Mouse (Mus musculus) lung, postnatal 0 days (tissue): ENCODE results near the gene Slc25a21.
A peak's percentile ranks its signal among the peaks of the same experiment; 100 is the strongest.

Experiments used
- CTCF ChIP-seq: IDR thresholded peaks from 2 replicates; pipeline ENCODE4 v1.5.1; 2016; ENCODE audit warnings: antibody characterized with exemption, mild to moderate bottlenecking
- EP300 ChIP-seq: IDR thresholded peaks from 2 replicates; pipeline ENCODE4 v1.6.1; 2016; ENCODE audit warnings: antibody characterized with exemption, mild to moderate bottlenecking, control low read depth

DNA sequence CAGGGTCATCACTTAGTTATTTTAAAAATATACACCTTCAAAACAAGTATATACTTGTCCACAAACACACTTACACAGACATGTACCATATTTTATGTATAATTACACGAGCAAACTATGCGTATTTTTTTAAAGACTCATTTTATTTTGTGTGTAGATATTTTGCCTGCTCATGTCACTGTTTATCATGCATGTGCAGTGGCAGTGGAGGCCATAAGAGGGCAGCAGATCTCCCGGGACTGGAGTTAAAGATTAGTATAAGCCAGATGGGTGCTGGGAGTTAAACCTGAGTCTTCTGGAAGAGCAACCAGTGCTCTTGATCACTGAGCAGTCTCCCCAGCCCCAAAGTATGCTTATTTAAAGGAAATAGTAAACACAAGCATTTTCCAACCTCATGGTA, 522.5 kb downstream of the Slc25a21 start:
- TF ChIP-seq CTCF = peak; percentile 65
- TF ChIP-seq EP300 = no peak
